Mouse (Mus musculus) embryonic stem cell, embryonic (primary cell): ENCODE results near the gene Olfr818.
"Not testable (repeated sequence)": the region's sequence is repeated elsewhere in the genome, so short reads cannot be mapped to it uniquely, and the experiment has no call there.

Experiments used
- CTCF ChIA-PET, 4 experiments: fragments of 300-600 bp in 2 of 4; fragments of 350-600 bp in 2 of 4; sonication (Branson Sonifier 250); formaldehyde crosslinking; loops; one replicate each; lab custom pipeline; 2022; ENCODE audit warnings: inconsistent platforms in 2 of 4; lab: Charles Lee
- POLR2A ChIA-PET, 4 experiments: fragments of 300-600 bp in 2 of 4; fragments of 350-600 bp in 2 of 4; sonication (Branson Sonifier 250); formaldehyde crosslinking; loops; one replicate each; lab custom pipeline; 2022; ENCODE audit warnings: antibody characterized with exemption in 4 of 4, inconsistent platforms in 1 of 4; lab: Charles Lee

Olfr818 gene

DNA sequence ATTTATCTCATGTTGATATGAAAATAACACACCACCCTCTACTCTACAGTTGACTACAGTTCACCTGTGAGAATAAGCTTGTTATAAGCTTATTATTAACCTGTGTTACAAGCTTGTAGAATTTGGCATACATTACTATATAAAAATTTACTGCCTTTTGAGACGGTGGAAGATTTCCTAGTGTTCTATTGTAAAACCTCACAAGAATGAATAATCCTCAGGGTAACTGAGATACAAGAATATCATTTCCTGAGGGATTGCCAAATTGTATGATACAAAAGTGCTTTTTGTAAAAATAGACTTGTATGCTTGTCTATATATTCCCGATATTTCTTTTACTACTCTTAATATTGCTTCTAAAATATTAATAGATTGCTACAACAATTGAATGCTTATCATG, at the start of gene Olfr818:
Olfr818 (minus strand) TSS at position 101 of the 400 bp plus-strand sequence.
- CTCF ChIA-PET, result no interaction called here

DNA sequence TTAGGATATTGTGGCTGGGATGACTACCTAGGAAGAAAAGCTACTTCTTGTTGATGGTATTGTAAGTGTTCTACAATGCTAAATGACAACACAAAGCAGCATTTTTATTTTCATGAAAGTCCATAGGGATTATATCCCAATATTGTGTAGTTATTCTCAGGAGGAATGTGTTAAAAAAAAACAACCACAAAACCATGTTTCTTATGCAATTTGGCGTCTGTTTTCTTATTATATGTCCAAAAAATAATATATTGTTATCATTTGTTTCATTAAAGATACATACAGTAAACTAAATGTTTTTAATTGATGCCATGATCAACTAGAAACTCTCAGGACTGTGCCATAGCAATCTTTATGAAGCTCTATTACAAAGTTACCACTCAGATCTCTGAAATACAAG, 36.1 kb upstream of the Olfr818 start, which contains the start of gene Gm10310:
Gm10310 (minus strand) TSS at position 101 of the 400 bp plus-strand sequence.
- POLR2A ChIA-PET, CTCF ChIA-PET: not testable (repeated sequence)

More for the DNA sequence above, at the start of gene Olfr818:
- POLR2A ChIA-PET, result no interaction called here

DNA sequence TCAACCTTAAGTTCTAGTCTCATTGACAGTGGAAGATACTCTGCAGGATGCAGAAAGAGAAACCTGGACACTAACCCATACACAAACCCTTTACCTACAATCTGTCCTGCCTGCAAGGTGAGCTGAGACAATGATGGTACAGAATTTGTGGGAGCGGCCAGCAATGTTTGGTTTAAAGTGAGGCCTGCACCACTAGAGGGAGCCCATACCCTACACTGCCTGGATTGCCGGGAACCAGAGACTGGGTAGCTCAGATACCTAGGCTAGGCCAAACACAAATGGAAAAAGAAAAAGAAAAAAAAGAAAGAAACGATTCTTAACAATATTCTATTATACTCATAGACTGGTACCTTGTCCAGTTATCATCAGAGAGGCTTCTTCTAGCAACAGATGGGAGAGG, 33.0 kb upstream of the Olfr818 start:
- POLR2A ChIA-PET, CTCF ChIA-PET: not testable (repeated sequence)

GRCm38 (mm10) chr10:129976040-129976439, 27.1 kb upstream of the Olfr818 start, which contains the start of gene Olfr247:
Gene Olfr247 (minus strand): TSS chr10:129976140.
- CTCF ChIA-PET, POLR2A ChIA-PET: not testable (repeated sequence)

- POLR2A ChIA-PET, CTCF ChIA-PET: not testable (repeated sequence)
These were observed 24.1 kb upstream of the Olfr818 start for GRCm38 (mm10) chr10:129972994-129973393.

DNA sequence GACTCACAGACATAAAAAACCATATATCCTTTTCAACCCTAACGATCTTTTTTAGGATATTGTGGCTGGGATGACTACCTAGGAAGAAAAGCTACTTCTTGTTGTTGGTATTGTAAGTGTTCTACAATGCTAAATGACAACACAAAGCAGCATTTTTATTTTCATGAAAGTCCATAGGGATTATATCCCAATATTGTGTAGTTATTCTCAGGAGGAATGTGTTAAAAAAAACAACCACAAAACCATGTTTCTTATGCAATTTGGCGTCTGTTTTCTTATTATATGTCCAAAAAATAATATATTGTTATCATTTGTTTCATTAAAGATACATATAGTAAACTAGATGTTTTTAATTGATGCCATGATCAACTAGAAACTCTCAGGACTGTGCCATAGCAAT, 18.3 kb upstream of the Olfr818 start, which contains the start of gene Olfr819:
Olfr819 (minus strand) TSS at position 101 of the 400 bp plus-strand sequence.
- POLR2A ChIA-PET, CTCF ChIA-PET: not testable (repeated sequence)

- POLR2A ChIA-PET, CTCF ChIA-PET: not testable (repeated sequence)
These were observed 17.3 kb upstream of the Olfr818 start for GRCm38 (mm10) chr10:129966232-129966631.

GRCm38 (mm10) chr10:129915497-129915896, 33.4 kb downstream of the Olfr818 start, which contains the start of gene Olfr816:
Gene Olfr816 (minus strand): TSS chr10:129915597.
- ChIA-PET POLR2A (no interaction called here), CTCF (no interaction called here)

DNA sequence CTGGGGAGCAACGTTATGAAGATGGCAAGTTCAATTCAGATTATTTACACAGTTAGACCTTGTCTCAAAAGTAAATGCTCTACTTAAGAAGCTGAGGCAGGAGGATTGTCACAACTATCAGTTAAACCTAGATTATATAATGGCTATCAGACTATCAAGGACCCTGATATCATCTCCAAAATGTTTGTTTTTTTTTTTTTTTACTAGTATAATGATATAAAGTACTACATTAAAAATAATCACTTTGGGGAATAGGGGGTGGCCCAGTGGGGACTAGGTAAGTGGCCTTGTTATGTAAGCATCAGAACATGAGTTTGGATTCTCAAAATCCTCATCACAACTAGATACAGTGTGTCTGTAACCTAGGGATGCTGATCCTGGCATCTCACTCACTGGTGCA, 43.1 kb downstream of the Olfr818 start, which contains the start of gene Olfr815:
Olfr815 (minus strand) TSS at position 101 of the 400 bp plus-strand sequence.
- CTCF ChIA-PET, POLR2A ChIA-PET: not testable (repeated sequence)
